Mouse (Mus musculus) MEL (cell line): ENCODE data around the gene Dpep1. TPM values are rescaled to one million over a fixed set of nuclear protein-coding genes. Genes with fewer than 3 reads are reported as not detected.

ENCODE experiments used
- DNase-seq: peaks from one replicate; pipeline ENCODE4 v3.0.0; 2011; ENCODE audit warnings: low read depth, low spot score
- H3K27ac ChIP-seq: 2 replicates; pipeline ENCODE4 v1.5.1; 2012; ENCODE audit warnings: low read depth, mild to moderate bottlenecking, control low read depth, low read length, moderate library complexity; ENCODE audit not compliant: control insufficient read depth
- H3K27me3 ChIP-seq, 2 experiments: fragments of 150-350 bp in 1 of 2; sonication (generic) in 1 of 2; 2 replicates each; pipeline ENCODE4 v1.6.1; 2012; ENCODE audit warnings: low read length in 2 of 2, mild to moderate bottlenecking in 2 of 2, improper control_type of control experiment in 1 of 2, moderate library complexity in 1 of 2; ENCODE audit not compliant: insufficient read depth in 2 of 2, control insufficient read depth in 1 of 2
- H3K36me3 ChIP-seq, 2 experiments: 2 replicates each; pipeline ENCODE4 v1.6.1; 2012 to 2014; ENCODE audit warnings: low read length in 2 of 2, improper control_type of control experiment in 1 of 2, inconsistent platforms in 1 of 2, mild to moderate bottlenecking in 1 of 2; ENCODE audit not compliant: insufficient read depth in 2 of 2, control insufficient read depth in 1 of 2
- H3K4me1 ChIP-seq, 2 experiments: fragments of 150-350 bp in 1 of 2; sonication (generic) in 1 of 2; 2 replicates each; pipeline ENCODE4 v1.6.1; 2012; ENCODE audit warnings: low read length in 2 of 2, improper control_type of control experiment in 1 of 2, mild to moderate bottlenecking in 1 of 2; ENCODE audit not compliant: insufficient read depth in 2 of 2, control insufficient read depth in 1 of 2
- H3K4me3 ChIP-seq, 2 experiments: fragments of 150-350 bp in 1 of 2; sonication (generic) in 1 of 2; 2 replicates each; pipeline ENCODE4 v1.5.1; 2012; ENCODE audit warnings: low read depth in 2 of 2, low read length in 2 of 2, mild to moderate bottlenecking in 2 of 2, moderate library complexity in 2 of 2, control low read depth in 1 of 2, improper control_type of control experiment in 1 of 2; ENCODE audit not compliant: control insufficient read depth in 1 of 2, insufficient read depth in 1 of 2
- H3K79me2 ChIP-seq: 2 replicates; pipeline ENCODE4 v1.6.1; 2012; ENCODE audit warnings: mild to moderate bottlenecking, low read length, moderate library complexity; ENCODE audit not compliant: control insufficient read depth, poor library complexity, insufficient read depth
- H3K9ac ChIP-seq: 2 replicates; pipeline ENCODE4 v1.6.1; 2012; ENCODE audit warnings: low read depth, mild to moderate bottlenecking, control low read depth, low read length, moderate library complexity; ENCODE audit not compliant: control insufficient read depth, poor library complexity, severe bottlenecking
- H3K9me3 ChIP-seq: fragments of 150-350 bp; sonication (generic); replicated peaks from 2 replicates; pipeline ENCODE4 v1.6.1; 2012; ENCODE audit warnings: mild to moderate bottlenecking, low read length, improper control_type of control experiment, moderate library complexity; ENCODE audit not compliant: insufficient read depth
- BHLHE40 ChIP-seq: IDR thresholded peaks from 2 replicates; pipeline ENCODE4 v1.6.1; 2012; ENCODE audit warnings: low read depth, mild to moderate bottlenecking, inconsistent platforms, low read length, improper control_type of control experiment, borderline replicate concordance
- CHD1 ChIP-seq: IDR thresholded peaks from 2 replicates; pipeline ENCODE4 v1.6.1; 2012; ENCODE audit warnings: low read depth, mild to moderate bottlenecking, inconsistent platforms, low read length, improper control_type of control experiment
- CTCF ChIP-seq, 3 experiments: IDR thresholded peaks in 2 of 3; conservative IDR thresholded peaks in 1 of 3; 2 replicates each; pipeline ENCODE4 v1.5.1; 2011 to 2012; ENCODE audit warnings: low read length in 3 of 3, low read depth in 2 of 3, mild to moderate bottlenecking in 2 of 3, improper control_type of control experiment in 1 of 3, inconsistent platforms in 1 of 3, mixed read lengths in 1 of 3, moderate library complexity in 1 of 3; ENCODE audit not compliant: control insufficient read depth in 1 of 3, insufficient read depth in 1 of 3, poor library complexity in 1 of 3, severe bottlenecking in 1 of 3
- EP300 ChIP-seq, 2 experiments: IDR thresholded peaks; 2 replicates each; pipeline ENCODE4 v1.6.1; 2011; ENCODE audit warnings: improper control_type of control experiment in 2 of 2, low read length in 2 of 2, low read depth in 1 of 2, mild to moderate bottlenecking in 1 of 2
- GATA1 ChIP-seq: IDR thresholded peaks from 2 replicates; pipeline ENCODE4 v1.6.1; 2011; ENCODE audit warnings: low read depth, low read length, improper control_type of control experiment
- HCFC1 ChIP-seq: IDR thresholded peaks from 2 replicates; pipeline ENCODE4 v1.6.1; 2012; ENCODE audit warnings: low read depth, mild to moderate bottlenecking, inconsistent platforms, low read length, improper control_type of control experiment, moderate library complexity
- KAT2A ChIP-seq: conservative IDR thresholded peaks from 2 replicates; pipeline ENCODE4 v1.6.1; 2012; ENCODE audit warnings: low read depth, low read length, improper control_type of control experiment, inconsistent platforms
- MAX ChIP-seq: IDR thresholded peaks from 2 replicates; pipeline ENCODE4 v1.6.1; 2011; ENCODE audit warnings: low read length, improper control_type of control experiment
- MAZ ChIP-seq: IDR thresholded peaks from 2 replicates; pipeline ENCODE4 v1.6.1; 2012; ENCODE audit warnings: low read depth, mild to moderate bottlenecking, inconsistent platforms, low read length, improper control_type of control experiment
- MEF2A ChIP-seq: IDR thresholded peaks from 2 replicates; pipeline ENCODE4 v1.6.1; 2014; ENCODE audit warnings: low read depth, mild to moderate bottlenecking, inconsistent platforms, low read length, improper control_type of control experiment; ENCODE audit not compliant: poor library complexity, insufficient replicate concordance, severe bottlenecking; ENCODE audit errors: extremely low read depth
- MXI1 ChIP-seq: IDR thresholded peaks from 2 replicates; pipeline ENCODE4 v1.6.1; 2011; ENCODE audit warnings: mild to moderate bottlenecking, low read depth, low read length, improper control_type of control experiment
- MYB ChIP-seq: IDR thresholded peaks from 2 replicates; pipeline ENCODE4 v1.6.1; 2011; ENCODE audit warnings: mild to moderate bottlenecking, low read depth, low read length, improper control_type of control experiment
- MYC ChIP-seq: IDR thresholded peaks from 2 replicates; pipeline ENCODE4 v1.6.1; 2011; ENCODE audit warnings: low read depth, mild to moderate bottlenecking, low read length, improper control_type of control experiment, moderate library complexity
- NELFE ChIP-seq: IDR thresholded peaks from 2 replicates; pipeline ENCODE4 v1.6.1; 2011; ENCODE audit warnings: low read depth, low read length, improper control_type of control experiment
- POLR2A ChIP-seq, 2 experiments: IDR thresholded peaks; 2 replicates each; pipeline ENCODE4 v1.6.1; 2011 to 2012; ENCODE audit warnings: low read length in 2 of 2, mild to moderate bottlenecking in 2 of 2, control low read depth in 1 of 2, improper control_type of control experiment in 1 of 2, low read depth in 1 of 2, moderate library complexity in 1 of 2; ENCODE audit not compliant: control insufficient read depth in 1 of 2, insufficient read depth in 1 of 2, poor library complexity in 1 of 2
- RAD21 ChIP-seq: IDR thresholded peaks from 2 replicates; pipeline ENCODE4 v1.6.1; 2011; ENCODE audit warnings: mild to moderate bottlenecking, low read depth, low read length, improper control_type of control experiment
- SIN3A ChIP-seq: IDR thresholded peaks from 2 replicates; pipeline ENCODE4 v1.6.1; 2012; ENCODE audit warnings: low read length, improper control_type of control experiment, inconsistent platforms
- SMC3 ChIP-seq: IDR thresholded peaks from 2 replicates; pipeline ENCODE4 v1.6.1; 2011; ENCODE audit warnings: low read depth, low read length, improper control_type of control experiment
- TCF12 ChIP-seq: IDR thresholded peaks from 2 replicates; pipeline ENCODE4 v1.6.1; 2014; ENCODE audit warnings: low read depth, mild to moderate bottlenecking, inconsistent platforms, low read length, improper control_type of control experiment, moderate library complexity
- UBTF ChIP-seq: IDR thresholded peaks from 2 replicates; pipeline ENCODE4 v1.6.1; 2012; ENCODE audit warnings: low read depth, mild to moderate bottlenecking, inconsistent platforms, low read length, improper control_type of control experiment, moderate library complexity, borderline replicate concordance; ENCODE audit not compliant: insufficient read depth
- ZMIZ1 ChIP-seq: IDR thresholded peaks from 2 replicates; pipeline ENCODE4 v1.6.1; 2012; ENCODE audit warnings: low read depth, mild to moderate bottlenecking, inconsistent platforms, low read length, improper control_type of control experiment, moderate library complexity
- ZNF384 ChIP-seq: IDR thresholded peaks from 2 replicates; pipeline ENCODE4 v1.6.1; 2012; ENCODE audit warnings: low read depth, mild to moderate bottlenecking, inconsistent platforms, low read length, improper control_type of control experiment
- polyA plus RNA-seq, 2 experiments: library from polyadenylated mRNA; stranded (reverse) in 1 of 2; unstranded in 1 of 2; fragments of >175 nt in 1 of 2; fragments of >200 nt in 1 of 2; gene quantifications; 2 replicates each; pipeline versions ENCODE4 v1.2.1 to v1.2.4; 2012; ENCODE audit warnings: low replicate concordance in 2 of 2, low read depth in 1 of 2; ENCODE audit not compliant: insufficient read length in 2 of 2, insufficient read depth in 1 of 2, missing spikeins in 1 of 2
- total RNA-seq: library from RNA; depleted of rRNA; stranded (reverse); fragments of 300-350 nt; gene quantifications from 2 replicates; pipeline ENCODE4 v1.2.3, GENCODE M21; 2012

Gene Dpep1
- total and polyA plus RNA-seq, 3 experiments, result not detected

GRCm38 (mm10) chr8:123231742-123232141 is 45.7 kb downstream of the Dpep1 start:
- H3K79me2 ChIP-seq, result no peaks in the 10 kb centered on the region; the same call in 1 of the 2 replicates
- TF ChIP-seq MXI1 (no peak), ZNF384 (no peak), NELFE (no peak), ZMIZ1 (no peak), MYC (no peak), UBTF (no peak), HCFC1 (no peak), KAT2A (no peak), BHLHE40 (no peak), MAX (no peak), CTCF (IDR thresholded peaks at IDR 0.05 in 2 of 3, conservative IDR thresholded peaks at IDR 0.05 in 1 of 3; ENCODE audit: control insufficient read depth in 1 of 3, insufficient read depth in 1 of 3, low read depth in 2 of 3, low read length in 3 of 3, poor library complexity in 1 of 3, severe bottlenecking in 1 of 3) (peak in 2 of 3 experiments; percentile 39; a peak in 3 of 6 replicates), GATA1 (no peak), MYB (no peak), TCF12 (no peak), RAD21 (no peak), MAZ (no peak), SMC3 (peak; percentile 36; the same call in 1 of the 2 replicates), POLR2A (IDR thresholded peaks at IDR 0.05; ENCODE audit: control insufficient read depth in 1 of 2, insufficient read depth in 1 of 2, low read depth in 1 of 2, low read length in 2 of 2, poor library complexity in 1 of 2) (no peak)
- no peak overlapping the region for H3K9ac ChIP-seq
- no peaks in the 10 kb centered on the region; a peak in 2 of 4 replicates for H3K36me3 ChIP-seq
- no peak for DNase-seq
- no peak overlapping the region for H3K27ac ChIP-seq
- no peaks in the 10 kb centered on the region for H3K9me3 ChIP-seq
- H3K4me1 ChIP-seq, result peaks cover 0 to 9% of the 10 kb centered on the region in 2 experiments; a peak in 1 of 4 replicates
- no peak overlapping the region for H3K4me3 ChIP-seq
- H3K27me3 ChIP-seq, result no peaks in the 10 kb centered on the region

GRCm38 (mm10) chr8:123232553-123232952 is 46.5 kb downstream of the Dpep1 start:
- TF ChIP-seq HCFC1, result no peak
- no peak for TF ChIP-seq RAD21
- no peak for TF ChIP-seq SIN3A
- TF ChIP-seq BHLHE40, result no peak
- no peak for TF ChIP-seq EP300 (IDR thresholded peaks at IDR 0.05; ENCODE audit: low read depth in 1 of 2, low read length in 2 of 2)
- no peak for TF ChIP-seq CHD1
- no peak for TF ChIP-seq MEF2A
- Histone ChIP-seq H3K4me1 (peaks cover 0 to 9% of the 10 kb centered on the region in 2 experiments; a peak in 1 of 4 replicates), H3K36me3 (no peaks in the 10 kb centered on the region; a peak in 1 of 4 replicates), H3K9me3 (no peaks in the 10 kb centered on the region), H3K79me2 (no peaks in the 10 kb centered on the region; the same call in 1 of the 2 replicates), H3K27ac (no peak overlapping the region), H3K4me3 (no peak overlapping the region), H3K27me3 (no peaks in the 10 kb centered on the region; a peak in 1 of 4 replicates), H3K9ac (no peak overlapping the region)
- DNase-seq, result no peak
